ENCODE assay signal across 28 mouse cellular contexts in genomic region chr2:73877891-73878290, GRCm38 (mm10).
"Had no signal": no experiment of that assay in that cellular context is flagged by ENCODE, and none has a peak within 500 bp of the region (broad histone marks: within the 10 kb centered on the region; RNA-seq: fewer than 3 reads in every experiment).

No protein-coding gene starts in this region.

- H3K27me3 ChIP-seq: embryonic facial prominence, embryonic 12.5 days; embryonic facial prominence, embryonic 13.5 days; embryonic facial prominence, embryonic 15.5 days; forebrain, embryonic 12.5 days; forebrain, embryonic 13.5 days; forebrain, embryonic 15.5 days had no signal

- H3K4me3 ChIP-seq: embryonic facial prominence, embryonic 10.5 days; embryonic facial prominence, embryonic 12.5 days; embryonic facial prominence, embryonic 13.5 days; embryonic facial prominence, embryonic 15.5 days; erythroblast, embryonic 14.5 days; forebrain, embryonic 10.5 days; forebrain, embryonic 12.5 days; forebrain, embryonic 13.5 days; forebrain, embryonic 15.5 days; gastrocnemius, adult 2 months; heart, adult 2 months; heart, embryonic 10.5 days had no signal

- H3K9me3 ChIP-seq: embryonic facial prominence, embryonic 10.5 days; embryonic facial prominence, embryonic 12.5 days; embryonic facial prominence, embryonic 13.5 days; embryonic facial prominence, embryonic 15.5 days; forebrain, embryonic 10.5 days; forebrain, embryonic 12.5 days; forebrain, embryonic 13.5 days; forebrain, embryonic 15.5 days; heart, embryonic 10.5 days had no signal

- H3K27ac ChIP-seq: embryonic facial prominence, embryonic 10.5 days; embryonic facial prominence, embryonic 12.5 days; embryonic facial prominence, embryonic 13.5 days; embryonic facial prominence, embryonic 15.5 days; forebrain, embryonic 10.5 days; forebrain, embryonic 12.5 days; forebrain, embryonic 13.5 days; forebrain, embryonic 15.5 days; gastrocnemius, adult 2 months; heart, adult 2 months; heart, embryonic 10.5 days had no signal

- H3K4me2 ChIP-seq: embryonic facial prominence, embryonic 12.5 days; embryonic facial prominence, embryonic 13.5 days; embryonic facial prominence, embryonic 15.5 days; forebrain, embryonic 12.5 days; forebrain, embryonic 13.5 days; forebrain, embryonic 15.5 days; heart, embryonic 11.5 days had no signal

- ATAC-seq: forebrain, embryonic 13.5 days; forebrain, embryonic 14.5 days; forebrain, embryonic 15.5 days; forebrain, embryonic 16.5 days had no signal

- H3K9ac ChIP-seq: embryonic facial prominence, embryonic 12.5 days; embryonic facial prominence, embryonic 13.5 days; embryonic facial prominence, embryonic 15.5 days; forebrain, embryonic 12.5 days; forebrain, embryonic 13.5 days; forebrain, embryonic 15.5 days had no signal

- H3K4me1 ChIP-seq: embryonic facial prominence, embryonic 10.5 days; embryonic facial prominence, embryonic 12.5 days; embryonic facial prominence, embryonic 13.5 days; embryonic facial prominence, embryonic 15.5 days; forebrain, embryonic 10.5 days; forebrain, embryonic 12.5 days; forebrain, embryonic 13.5 days; forebrain, embryonic 15.5 days; heart, embryonic 10.5 days had no signal

- DNase-seq: cerebellum, adult 2 months; cerebellum, adult 8-10 months; cerebellum, adult 9-10 months; cerebellum, adult 9-11 months; cerebellum, postnatal 10 days; cerebellum, postnatal 14 days; cerebellum, postnatal 25 days; embryo, embryonic 11 days; gastrocnemius, adult 2 months; gastrocnemius, postnatal 10 days; gastrocnemius, postnatal 14 days; gastrocnemius, postnatal 25 days; gastrocnemius, postnatal 36 days; heart, adult 18-20 months; heart, adult 2 months had no signal
